ENCODE assay signal across 8 mouse cellular contexts in the genomic region with DNA sequence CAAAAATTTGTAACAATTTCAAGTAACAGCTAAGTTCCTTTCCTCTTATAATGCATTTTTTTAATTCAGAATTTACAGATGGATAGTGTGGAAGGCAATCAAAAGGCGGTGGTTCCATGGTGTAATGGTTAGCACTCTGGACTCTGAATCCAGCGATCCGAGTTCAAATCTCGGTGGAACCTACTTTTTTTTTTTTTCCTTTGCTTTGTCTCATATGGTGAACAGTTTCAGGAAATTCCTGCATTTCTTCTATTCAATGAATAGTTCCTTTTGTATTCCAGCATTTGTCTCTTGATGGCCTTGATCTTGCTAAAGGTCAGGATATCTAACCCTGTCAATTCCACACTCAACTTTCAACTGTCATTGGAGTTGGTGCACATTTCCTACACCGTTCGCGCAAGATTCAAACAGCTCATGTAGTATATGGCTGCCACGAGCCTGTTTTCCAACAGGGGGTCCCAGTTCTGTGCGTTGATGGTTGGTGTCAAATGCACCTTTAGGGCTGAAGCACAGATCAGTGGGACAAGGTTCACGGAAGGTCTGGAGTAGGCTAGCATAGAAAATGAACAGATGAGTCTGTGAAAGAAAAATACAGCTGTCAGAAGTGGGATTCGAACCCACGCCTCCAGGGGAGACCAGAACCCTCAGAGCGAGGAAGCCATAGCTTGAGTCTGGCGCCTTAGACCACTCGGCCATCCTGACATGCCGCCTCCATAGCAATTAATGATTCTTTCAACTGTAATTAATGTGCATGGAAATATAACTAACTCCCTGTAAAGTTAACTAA. TPM values are rescaled to one million over a fixed set of nuclear protein-coding genes. Genes with fewer than 3 reads are reported as not detected.
A peak's percentile ranks its signal among the peaks of the same experiment; 100 is the strongest.
DNase-seq lines count a peak whose midpoint lies in the region; ATAC-seq lines count a peak whose summit lies in the region.

No protein-coding gene starts in this region.

- no peaks in the 10 kb centered on the region for H3K9me3 ChIP-seq in intestine, embryonic 14.5 days (ENCODE audit: control insufficient read depth, low read length)
- no peaks in the 10 kb centered on the region for H3K9me3 ChIP-seq in limb, embryonic 12.5 days
- H3K9me3 ChIP-seq in midbrain, embryonic 11.5 days (ENCODE audit: control insufficient read depth, low read length), result no peaks in the 10 kb centered on the region

- no peaks in the 10 kb centered on the region for H3K27me3 ChIP-seq in intestine, embryonic 14.5 days (replicated peaks; ENCODE audit: control insufficient read depth, insufficient read depth, low read length)
- no peaks in the 10 kb centered on the region for H3K27me3 ChIP-seq in limb, embryonic 12.5 days
- no peaks in the 10 kb centered on the region for H3K27me3 ChIP-seq in midbrain, embryonic 11.5 days (ENCODE audit: control insufficient read depth, insufficient read depth, low read length)

- H3K36me3 ChIP-seq in intestine, embryonic 14.5 days (ENCODE audit: control insufficient read depth, insufficient read depth, low read length), result no peaks in the 10 kb centered on the region
- no peaks in the 10 kb centered on the region for H3K36me3 ChIP-seq in limb, embryonic 12.5 days
- no peaks in the 10 kb centered on the region for H3K36me3 ChIP-seq in midbrain, embryonic 11.5 days (ENCODE audit: control insufficient read depth, insufficient read depth, low read length)

- peak overlapping the region; percentile 70 for H3K27ac ChIP-seq in intestine, embryonic 14.5 days (ENCODE audit: low read depth)
- peak overlapping the region; percentile 58 for H3K27ac ChIP-seq in limb, embryonic 12.5 days
- H3K27ac ChIP-seq in midbrain, embryonic 11.5 days (ENCODE audit: low read depth, low read length), result no peak overlapping the region

- peak; percentile 55 for ATAC-seq in intestine, embryonic 14.5 days (replicated peaks; ENCODE audit: low FRiP score, low TSS enrichment, low read depth)
- ATAC-seq in limb, embryonic 12.5 days (ENCODE audit: insufficient number of reproducible peaks, insufficient read depth, low FRiP score, low TSS enrichment, low read depth), result peak; percentile 49; the same call in 1 of the 2 replicates
- peak; percentile 49 for ATAC-seq in midbrain, embryonic 11.5 days (ENCODE audit: low FRiP score)

- peak overlapping the region; percentile 66 for H3K4me2 ChIP-seq in intestine, embryonic 14.5 days (ENCODE audit: low read length)
- H3K4me2 ChIP-seq in limb, embryonic 12.5 days, result peak overlapping the region; percentile 87
- peak overlapping the region; percentile 47 for H3K4me2 ChIP-seq in midbrain, embryonic 11.5 days

- no peaks in the 10 kb centered on the region for H3K4me1 ChIP-seq in intestine, embryonic 14.5 days (replicated peaks; ENCODE audit: control insufficient read depth, insufficient read depth, low read length)
- H3K4me1 ChIP-seq in limb, embryonic 12.5 days (replicated peaks), result peaks cover 6% of the 10 kb centered on the region
- peaks cover 9% of the 10 kb centered on the region for H3K4me1 ChIP-seq in midbrain, embryonic 11.5 days (ENCODE audit: control insufficient read depth, insufficient read depth, low read length)

- peak overlapping the region; percentile 62 for H3K4me3 ChIP-seq in intestine, embryonic 14.5 days (ENCODE audit: low read depth, low read length)
- H3K4me3 ChIP-seq in limb, embryonic 12.5 days (replicated peaks), result peak overlapping the region; percentile 48
- peak overlapping the region; percentile 32 for H3K4me3 ChIP-seq in midbrain, embryonic 11.5 days (ENCODE audit: low read depth, low read length)

- 1% methylated on average over 16 of the region's 16 CpGs for WGBS in intestine, embryonic 14.5 days
- 1% methylated on average over 16 of the region's 16 CpGs for WGBS in limb, embryonic 12.5 days
- 1% methylated on average over 16 of the region's 16 CpGs for WGBS in midbrain, embryonic 11.5 days

- DNase-seq in urinary bladder, postnatal 14 days (ENCODE audit: low spot score), result peak; percentile 59
- no peak for DNase-seq in urinary bladder, postnatal 10 days (ENCODE audit: low spot score)
- DNase-seq in embryo, embryonic 10 days (ENCODE audit: low spot score), result peak; percentile 92
- DNase-seq in gastrocnemius, postnatal 10 days, result peak; percentile 47
- DNase-seq in intestine, embryonic 14.5 days (ENCODE audit: low spot score), result peak; percentile 89
- DNase-seq in midbrain, embryonic 11.5 days (ENCODE audit: low spot score, missing footprints), result peak; percentile 99
- peak; percentile 66 to 81 for DNase-seq in spleen, postnatal 4 days (ENCODE audit: low spot score in 2 of 2)

- H3K9ac ChIP-seq in intestine, embryonic 14.5 days (ENCODE audit: low read length), result peak overlapping the region; percentile 42
- H3K9ac ChIP-seq in limb, embryonic 12.5 days (replicated peaks), result no peak overlapping the region
- peak overlapping the region; percentile 45; the same call in 1 of the 2 replicates for H3K9ac ChIP-seq in midbrain, embryonic 11.5 days (ENCODE audit: low read length)

RNA-seq across cellular contexts. Expression of gene Trim27, which starts 6.8 kb away (rescaled TPM):
- total RNA-seq in gastrocnemius, postnatal 10 days (2021), result 10 to 100 TPM; 27.9 to 36.8 TPM
- polyA plus RNA-seq in intestine, embryonic 14.5 days (2014; fragmentation: Nextera tagmentation; extraction: Ambion mirVana), result 167 and 169 TPM in 2 replicates
- polyA plus RNA-seq in limb, embryonic 12.5 days (2016; fragmentation: Nextera tagmentation; extraction: Ambion mirVana), result 180 TPM in 2 replicates
- polyA plus RNA-seq in midbrain, embryonic 11.5 days (2014; fragmentation: Nextera tagmentation; extraction: Ambion mirVana), result 136 and 138 TPM in 2 replicates

RNA-seq across cellular contexts. Expression of gene Olfr1368, which starts 26.8 kb away (rescaled TPM):
- total RNA-seq in gastrocnemius, postnatal 10 days (2021), result not detected
- polyA plus RNA-seq in intestine, embryonic 14.5 days (2014; fragmentation: Nextera tagmentation; extraction: Ambion mirVana), result not detected in 2 replicates
- polyA plus RNA-seq in limb, embryonic 12.5 days (2016; fragmentation: Nextera tagmentation; extraction: Ambion mirVana), result not detected in 2 replicates
- not detected in 2 replicates for polyA plus RNA-seq in midbrain, embryonic 11.5 days (2014; fragmentation: Nextera tagmentation; extraction: Ambion mirVana)

RNA-seq across cellular contexts. Expression of gene Olfr263, which starts 43.0 kb away (rescaled TPM):
- total RNA-seq in gastrocnemius, postnatal 10 days (2021), result not detected
- not detected in 2 replicates for polyA plus RNA-seq in intestine, embryonic 14.5 days (2014; fragmentation: Nextera tagmentation; extraction: Ambion mirVana)
- polyA plus RNA-seq in limb, embryonic 12.5 days (2016; fragmentation: Nextera tagmentation; extraction: Ambion mirVana), result not detected in 2 replicates
- polyA plus RNA-seq in midbrain, embryonic 11.5 days (2014; fragmentation: Nextera tagmentation; extraction: Ambion mirVana), result not detected in 2 replicates
